Mouse (Mus musculus) monocyte, adult 2 months (primary cell): ENCODE data around the gene Pcyt2.

Experiments
- DNase-seq, 2 experiments: peaks; one replicate each; pipeline ENCODE4 v3.0.0; 2022; ENCODE audit warnings: low spot score in 2 of 2, low read depth in 1 of 2

Pcyt2 gene

DNA sequence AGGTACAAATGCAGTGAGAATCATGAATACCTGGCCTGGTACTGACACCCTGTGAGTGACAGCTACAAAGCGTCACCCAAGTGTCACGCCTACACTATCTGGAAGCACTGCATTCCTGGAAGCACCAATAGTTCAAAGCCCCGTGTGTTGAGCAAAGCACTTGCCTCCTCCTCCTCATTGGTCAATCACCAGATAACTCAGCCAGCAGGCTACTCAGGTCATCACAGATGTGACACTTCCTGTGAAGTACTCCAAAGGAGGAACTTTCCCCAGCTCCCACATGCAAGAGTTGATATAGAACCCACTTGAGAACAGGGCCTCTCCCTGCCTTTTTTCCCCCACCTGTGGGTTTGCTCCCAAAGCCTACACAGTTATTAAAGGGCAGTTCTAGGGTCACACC, 46.6 kb downstream of the Pcyt2 start:
- no peak for DNase-seq

DNA sequence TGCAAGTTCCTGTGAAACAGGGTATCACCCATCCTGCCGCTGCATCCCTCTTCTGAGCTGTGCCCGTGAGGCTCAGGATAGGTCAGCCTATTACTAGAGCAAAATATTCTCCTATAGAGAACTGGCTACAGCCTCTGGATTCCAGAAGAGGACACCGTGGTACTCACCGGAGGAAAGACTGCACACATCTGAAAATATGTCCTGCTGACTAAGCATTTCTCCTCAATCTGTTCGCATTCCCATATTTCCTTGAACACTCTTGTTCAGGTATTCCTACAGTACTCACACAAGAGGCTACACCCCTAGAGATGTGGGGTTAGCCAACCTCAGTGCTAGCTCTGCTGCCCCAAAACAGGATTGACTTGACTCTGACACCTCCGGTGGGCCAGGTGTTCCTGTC, 49.4 kb downstream of the Pcyt2 start:
- DNase-seq, result no peak

DNA sequence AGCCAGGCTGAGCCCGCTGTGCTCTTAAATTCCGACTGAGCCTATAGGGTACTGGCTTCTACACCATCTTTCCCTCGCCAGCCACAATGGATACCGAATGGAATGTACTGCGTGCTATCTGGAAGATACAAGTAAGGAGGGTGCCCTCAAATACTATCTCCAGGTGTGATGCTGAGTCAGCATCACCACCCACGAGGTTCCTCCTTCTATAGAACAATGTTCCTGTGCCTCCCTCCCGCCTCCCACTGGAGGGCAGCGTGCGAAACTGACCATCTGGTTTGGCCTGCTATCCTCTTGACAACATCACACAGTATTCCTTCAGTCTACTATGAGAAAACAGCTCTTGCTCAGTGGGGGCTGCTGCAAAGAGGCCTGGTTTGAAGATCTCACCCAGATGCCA, 52.6 kb downstream of the Pcyt2 start:
- no peak for DNase-seq

DNA sequence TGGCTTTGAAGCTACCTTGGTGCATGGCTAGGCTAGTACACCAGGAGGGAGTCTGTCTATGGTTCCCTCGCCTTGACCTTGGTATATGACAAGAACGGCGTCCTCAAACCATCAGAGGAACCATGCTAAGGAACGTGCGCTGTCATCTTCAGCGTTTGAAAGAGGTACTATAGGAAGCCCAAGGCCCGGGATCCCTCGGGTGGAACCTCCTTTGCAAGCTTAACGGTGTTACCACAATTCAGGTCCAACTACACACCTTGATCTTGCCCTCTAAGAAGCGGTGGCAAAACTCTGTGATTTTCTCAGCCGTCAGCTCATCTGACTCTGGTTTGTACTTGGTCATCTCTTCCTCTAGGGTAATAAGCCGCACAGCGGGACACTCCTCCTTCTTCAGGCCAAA, 54.8 kb downstream of the Pcyt2 start:
- no peak for DNase-seq

DNA sequence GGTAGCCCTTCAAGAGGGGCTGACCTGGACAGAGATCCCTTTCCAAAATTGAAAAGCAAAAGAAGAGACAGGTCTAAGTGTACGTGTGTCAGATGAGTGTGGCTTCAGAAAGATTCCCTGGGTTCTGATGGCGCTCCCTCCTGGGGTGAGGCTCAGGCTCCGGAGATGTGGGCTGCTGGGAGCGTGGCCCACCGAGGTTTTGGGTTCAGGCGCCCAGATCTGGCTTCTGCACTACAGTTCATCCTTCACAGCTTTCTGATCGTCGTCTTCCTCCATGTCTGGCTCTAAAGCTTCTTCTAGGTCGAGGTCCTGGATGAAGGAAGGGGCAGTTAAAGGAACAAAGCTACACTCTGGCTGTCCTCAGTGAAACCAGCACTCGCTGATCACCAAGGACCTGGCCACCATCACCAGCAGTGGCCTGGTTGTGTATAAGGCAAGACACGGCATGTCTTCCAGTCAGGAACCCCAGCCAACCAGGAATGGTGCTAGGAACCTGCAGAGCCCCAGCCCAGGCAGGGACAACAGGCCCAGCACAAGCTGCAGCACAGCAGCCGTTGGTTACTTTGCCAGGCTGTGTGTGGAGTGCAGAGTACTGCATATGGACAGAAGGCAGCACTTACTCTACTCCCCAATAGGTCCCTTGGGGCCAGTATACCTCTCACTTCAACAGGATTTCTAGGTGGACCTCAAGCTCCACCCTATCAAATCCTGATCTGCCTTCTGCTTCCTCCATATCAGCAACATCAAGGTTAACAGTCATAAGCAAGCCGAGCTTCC, 56.6 kb downstream of the Pcyt2 start:
- no peak for DNase-seq
